Mouse (Mus musculus): ENCODE results near the gene Ccz1. TPM values are rescaled to one million over a fixed set of nuclear protein-coding genes. Genes with fewer than 3 reads are reported as not detected.
A peak's percentile ranks its signal among the peaks of the same experiment; 100 is the strongest.

Gene Ccz1
- polyA plus RNA-seq, 1 experiment from 2014 or later, result 79.4 TPM

DNA sequence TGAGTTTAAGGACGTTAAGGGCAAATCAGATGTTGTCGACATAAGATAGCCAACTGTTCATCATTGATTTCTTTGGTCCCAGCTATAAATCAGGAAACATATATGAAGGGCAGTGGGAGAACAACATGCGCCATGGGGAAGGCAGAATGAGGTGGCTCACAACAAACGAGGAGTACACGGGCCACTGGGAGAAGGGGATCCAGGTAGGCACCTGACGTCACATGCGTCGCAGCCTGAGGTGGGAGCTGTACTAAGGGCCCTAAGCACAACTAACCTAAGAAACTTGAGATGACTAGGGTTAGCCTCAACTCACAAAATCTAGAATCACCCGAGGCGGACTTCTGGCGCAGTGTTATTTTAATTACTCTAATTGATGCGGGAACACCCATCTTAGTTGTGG lies 66.3 kb downstream of the Ccz1 start:
- Histone ChIP-seq H3K4me3 (ENCODE audit: low read depth, low read length) (no peak overlapping the region), H3K36me3 (ENCODE audit: insufficient read depth) (no peaks in the 10 kb centered on the region), H3K27me3 (ENCODE audit: insufficient read depth, low read length) (no peaks in the 10 kb centered on the region), H3K9me3 (ENCODE audit: low read depth, low read length) (no peaks in the 10 kb centered on the region), H3K27ac (ENCODE audit: low read depth) (no peak overlapping the region), H3K4me1 (ENCODE audit: insufficient read depth) (no peaks in the 10 kb centered on the region), H3K4me2 (no peak overlapping the region), H3K9ac (no peak overlapping the region)
- no peak for DNase-seq
- no peak for ATAC-seq (ENCODE audit: insufficient read depth)
- no peak for TF ChIP-seq CTCF (IDR thresholded peaks at IDR 0.05; ENCODE audit: low read depth)
- 85% methylated on average over 12 of the region's 12 CpGs for WGBS

GRCm38 (mm10) chr5:143943231-143944125 lies 71.2 kb downstream of the Ccz1 start:
- no peak overlapping the region for H3K9ac ChIP-seq
- no peaks in the 10 kb centered on the region for H3K36me3 ChIP-seq (ENCODE audit: insufficient read depth)
- no peak overlapping the region for H3K4me2 ChIP-seq
- no peak overlapping the region for H3K4me3 ChIP-seq (ENCODE audit: low read depth, low read length)
- ATAC-seq (ENCODE audit: insufficient read depth) (no peak), DNase-seq (no peak)
- no peak overlapping the region for H3K27ac ChIP-seq (ENCODE audit: low read depth)
- no peaks in the 10 kb centered on the region for H3K27me3 ChIP-seq (ENCODE audit: insufficient read depth, low read length)
- WGBS, result 85% methylated on average over 14 of the region's 14 CpGs
- TF ChIP-seq CTCF (IDR thresholded peaks at IDR 0.05; ENCODE audit: low read depth), result no peak
- no peaks in the 10 kb centered on the region for H3K4me1 ChIP-seq (ENCODE audit: insufficient read depth)
- H3K9me3 ChIP-seq (ENCODE audit: low read depth, low read length), result no peaks in the 10 kb centered on the region

DNA sequence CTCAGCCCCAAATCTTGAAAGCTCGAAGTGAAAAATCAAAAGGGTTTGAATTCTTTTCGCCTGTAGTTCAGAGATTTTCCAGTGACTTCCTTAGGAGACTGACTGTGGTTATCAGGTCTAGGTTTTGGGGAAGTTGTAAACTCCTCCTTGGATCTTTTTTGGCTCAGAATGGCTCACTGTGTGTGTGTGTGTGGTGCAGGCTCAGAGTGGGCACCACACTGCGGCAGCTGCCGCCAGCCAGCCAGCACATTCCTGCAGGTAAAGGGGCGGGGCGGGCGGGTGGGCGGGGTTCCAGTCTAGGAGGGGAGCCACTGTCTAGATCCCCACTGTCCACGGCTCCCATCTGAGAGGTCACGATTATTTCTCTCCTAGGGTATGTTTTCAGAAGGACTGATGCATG lies 73.1 kb downstream of the Ccz1 start:
- Histone ChIP-seq H3K27ac (ENCODE audit: low read depth) (no peak overlapping the region), H3K4me3 (ENCODE audit: low read depth, low read length) (no peak overlapping the region), H3K9me3 (ENCODE audit: low read depth, low read length) (no peaks in the 10 kb centered on the region), H3K36me3 (ENCODE audit: insufficient read depth) (no peaks in the 10 kb centered on the region), H3K27me3 (ENCODE audit: insufficient read depth, low read length) (no peaks in the 10 kb centered on the region), H3K9ac (no peak overlapping the region), H3K4me1 (ENCODE audit: insufficient read depth) (no peaks in the 10 kb centered on the region), H3K4me2 (no peak overlapping the region)
- WGBS, result 27% methylated on average over 10 of the region's 10 CpGs
- no peak for TF ChIP-seq CTCF (IDR thresholded peaks at IDR 0.05; ENCODE audit: low read depth)
- DNase-seq, result peak; percentile 15
- peak; percentile 44; the same call in 1 of the 2 replicates for ATAC-seq (ENCODE audit: insufficient read depth)

Other genes starting within 250 kb of the Ccz1 start
- gene Eif2ak1, start 197.1 kb downstream of the Ccz1 start, polyA plus RNA-seq (2014; fragmentation: Nextera tagmentation; extraction: Ambion mirVana), result 42.1 and 42.4 TPM in 2 replicates
- gene Ankrd61, start 117.2 kb downstream of the Ccz1 start, polyA plus RNA-seq (2014; fragmentation: Nextera tagmentation; extraction: Ambion mirVana), result 0.18 and 0.39 TPM in 2 replicates
- 101 and 107 TPM in 2 replicates for gene Aimp2, start 105.0 kb downstream of the Ccz1 start, polyA plus RNA-seq (2014; fragmentation: Nextera tagmentation; extraction: Ambion mirVana)
- gene Pms2, start 104.9 kb downstream of the Ccz1 start, polyA plus RNA-seq (2014; fragmentation: Nextera tagmentation; extraction: Ambion mirVana), result 31.9 and 33.1 TPM in 2 replicates
- gene Gm42421, start 86.7 kb downstream of the Ccz1 start, polyA plus RNA-seq (2014; fragmentation: Nextera tagmentation; extraction: Ambion mirVana), result 0.79 TPM in 1 of 2 replicates, not detected in the other
- gene Rsph10b, start 81.8 kb downstream of the Ccz1 start, polyA plus RNA-seq (2014; fragmentation: Nextera tagmentation; extraction: Ambion mirVana), result 0.22 and 0.33 TPM in 2 replicates
- not detected in 2 replicates for gene Ocm, start 11.8 kb upstream of the Ccz1 start, polyA plus RNA-seq (2014; fragmentation: Nextera tagmentation; extraction: Ambion mirVana)
- 5.1 and 5.3 TPM in 2 replicates for gene Lmtk2, start 85.6 kb upstream of the Ccz1 start, polyA plus RNA-seq (2014; fragmentation: Nextera tagmentation; extraction: Ambion mirVana)
- 0.18 and 0.42 TPM in 2 replicates for gene Bhlha15, start 175.4 kb upstream of the Ccz1 start, polyA plus RNA-seq (2014; fragmentation: Nextera tagmentation; extraction: Ambion mirVana)
- gene Tecpr1, start 208.7 kb upstream of the Ccz1 start, polyA plus RNA-seq (2014; fragmentation: Nextera tagmentation; extraction: Ambion mirVana), result 17.0 and 19.3 TPM in 2 replicates
- 128 and 145 TPM in 2 replicates for gene Bri3, start 229.6 kb upstream of the Ccz1 start, polyA plus RNA-seq (2014; fragmentation: Nextera tagmentation; extraction: Ambion mirVana)